Mouse (Mus musculus) MEL (cell line): ENCODE results near the gene Rtp4.

Experiments
- CTCF ChIP-seq, 3 experiments: IDR thresholded peaks in 2 of 3; conservative IDR thresholded peaks in 1 of 3; 2 replicates each; pipeline ENCODE4 v1.5.1; 2011 to 2012; ENCODE audit warnings: low read length in 3 of 3, low read depth in 2 of 3, mild to moderate bottlenecking in 2 of 3, improper control_type of control experiment in 1 of 3, inconsistent platforms in 1 of 3, mixed read lengths in 1 of 3, moderate library complexity in 1 of 3; ENCODE audit not compliant: control insufficient read depth in 1 of 3, insufficient read depth in 1 of 3, poor library complexity in 1 of 3, severe bottlenecking in 1 of 3
- ELF1 ChIP-seq: IDR thresholded peaks from 2 replicates; pipeline ENCODE4 v1.6.1; 2014; ENCODE audit warnings: low read depth, mild to moderate bottlenecking, inconsistent platforms, low read length, improper control_type of control experiment, moderate library complexity
- EP300 ChIP-seq, 2 experiments: IDR thresholded peaks; 2 replicates each; pipeline ENCODE4 v1.6.1; 2011; ENCODE audit warnings: improper control_type of control experiment in 2 of 2, low read length in 2 of 2, low read depth in 1 of 2, mild to moderate bottlenecking in 1 of 2
- GABPA ChIP-seq: IDR thresholded peaks from 2 replicates; pipeline ENCODE4 v1.6.1; 2012; ENCODE audit warnings: low read depth, mild to moderate bottlenecking, inconsistent platforms, low read length, improper control_type of control experiment, moderate library complexity
- GATA1 ChIP-seq: IDR thresholded peaks from 2 replicates; pipeline ENCODE4 v1.6.1; 2011; ENCODE audit warnings: low read depth, low read length, improper control_type of control experiment
- MAX ChIP-seq: IDR thresholded peaks from 2 replicates; pipeline ENCODE4 v1.6.1; 2011; ENCODE audit warnings: low read length, improper control_type of control experiment
- NELFE ChIP-seq: IDR thresholded peaks from 2 replicates; pipeline ENCODE4 v1.6.1; 2011; ENCODE audit warnings: low read depth, low read length, improper control_type of control experiment
- NRF1 ChIP-seq: IDR thresholded peaks from 2 replicates; pipeline ENCODE4 v1.6.1; 2014; ENCODE audit warnings: low read depth, mild to moderate bottlenecking, inconsistent platforms, low read length, improper control_type of control experiment, moderate library complexity; ENCODE audit not compliant: poor library complexity, insufficient read depth, severe bottlenecking
- POLR2A ChIP-seq, 2 experiments: IDR thresholded peaks; 2 replicates each; pipeline ENCODE4 v1.6.1; 2011 to 2012; ENCODE audit warnings: low read length in 2 of 2, mild to moderate bottlenecking in 2 of 2, control low read depth in 1 of 2, improper control_type of control experiment in 1 of 2, low read depth in 1 of 2, moderate library complexity in 1 of 2; ENCODE audit not compliant: control insufficient read depth in 1 of 2, insufficient read depth in 1 of 2, poor library complexity in 1 of 2
- SIN3A ChIP-seq: IDR thresholded peaks from 2 replicates; pipeline ENCODE4 v1.6.1; 2012; ENCODE audit warnings: low read length, improper control_type of control experiment, inconsistent platforms
- TCF12 ChIP-seq: IDR thresholded peaks from 2 replicates; pipeline ENCODE4 v1.6.1; 2014; ENCODE audit warnings: low read depth, mild to moderate bottlenecking, inconsistent platforms, low read length, improper control_type of control experiment, moderate library complexity
- USF1 ChIP-seq: IDR thresholded peaks from 2 replicates; pipeline ENCODE4 v1.6.1; 2014; ENCODE audit warnings: low read depth, mild to moderate bottlenecking, inconsistent platforms, low read length, improper control_type of control experiment, moderate library complexity

DNA sequence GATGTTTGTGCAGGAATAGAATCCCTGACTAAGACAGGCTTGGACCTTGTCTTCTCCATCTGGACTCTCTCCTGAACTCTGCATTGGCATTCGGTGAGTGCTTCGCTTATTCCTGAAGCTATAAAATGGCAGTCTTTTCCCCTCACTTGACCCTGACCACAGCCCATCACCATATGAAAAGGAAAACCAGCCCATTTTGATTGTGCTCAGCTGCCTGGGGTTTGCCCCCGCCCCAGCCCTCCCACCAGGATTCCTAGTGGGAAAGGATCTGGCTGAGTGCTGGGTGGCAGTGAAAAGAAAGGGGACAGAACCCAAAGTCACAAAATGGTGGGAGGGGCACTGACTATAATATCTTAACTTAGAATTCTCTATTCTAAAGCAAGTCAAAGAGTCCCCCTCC, 37.9 kb upstream of the Rtp4 start:
- TF ChIP-seq EP300 (IDR thresholded peaks at IDR 0.05; ENCODE audit: low read depth in 1 of 2, low read length in 2 of 2) (no peak), CTCF (IDR thresholded peaks at IDR 0.05 in 2 of 3, conservative IDR thresholded peaks at IDR 0.05 in 1 of 3; ENCODE audit: control insufficient read depth in 1 of 3, insufficient read depth in 1 of 3, low read depth in 2 of 3, low read length in 3 of 3, poor library complexity in 1 of 3, severe bottlenecking in 1 of 3) (no peak), USF1 (no peak), TCF12 (no peak), POLR2A (IDR thresholded peaks at IDR 0.05; ENCODE audit: control insufficient read depth in 1 of 2, insufficient read depth in 1 of 2, low read depth in 1 of 2, low read length in 2 of 2, poor library complexity in 1 of 2) (no peak), ELF1 (no peak), GABPA (no peak), GATA1 (no peak), SIN3A (no peak), MAX (no peak), NELFE (no peak), NRF1 (no peak)
